Comparison of ENCODE assay signal across 8 mouse cellular contexts in the genomic region with DNA sequence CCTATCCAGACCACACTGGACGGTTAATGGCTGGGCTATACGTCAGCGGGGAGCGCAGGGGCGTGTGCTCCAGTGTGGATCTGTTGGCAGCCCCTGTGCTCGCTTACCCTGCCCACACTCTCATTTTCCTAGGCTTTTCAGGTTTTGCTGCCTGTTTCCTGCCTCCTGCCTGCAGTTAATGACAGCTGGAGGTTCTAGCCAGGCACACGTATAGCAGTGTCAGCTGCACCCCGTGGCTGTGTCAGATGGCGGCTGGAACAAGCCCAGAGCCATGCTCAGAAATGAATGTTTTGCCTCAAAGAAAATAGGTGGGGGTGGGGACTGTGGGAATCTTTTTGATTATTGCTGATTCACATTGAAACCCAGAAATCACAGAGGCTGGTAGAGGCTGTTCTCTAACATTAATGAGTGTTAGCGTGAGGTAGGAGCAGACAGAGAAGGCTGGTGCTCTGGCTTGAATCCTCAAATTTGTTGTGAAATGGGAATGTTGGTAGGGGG.
DNase-seq lines count a peak whose midpoint lies in the region; ATAC-seq lines count a peak whose summit lies in the region.

No protein-coding gene starts in this region.

- peak overlapping the region; percentile 21; the same call in 1 of the 2 replicates for H3K27ac ChIP-seq in lung, embryonic 15.5 days
- H3K27ac ChIP-seq in hindbrain, embryonic 13.5 days: peak overlapping the region; percentile 83
- peak overlapping the region; percentile 65 for H3K27ac ChIP-seq in midbrain, embryonic 15.5 days

- H3K9ac ChIP-seq in lung, embryonic 15.5 days: no peak overlapping the region
- H3K9ac ChIP-seq in hindbrain, embryonic 13.5 days: no peak overlapping the region
- H3K9ac ChIP-seq in midbrain, embryonic 15.5 days: no peak overlapping the region

- 51% methylated on average over 10 of the region's 10 CpGs for WGBS in lung, embryonic 15.5 days
- WGBS in hindbrain, embryonic 13.5 days: 51% methylated on average over 10 of the region's 10 CpGs
- WGBS in midbrain, embryonic 15.5 days: 49% methylated on average over 10 of the region's 10 CpGs

- H3K9me3 ChIP-seq in lung, embryonic 15.5 days: no peaks in the 10 kb centered on the region
- H3K9me3 ChIP-seq in hindbrain, embryonic 13.5 days: no peaks in the 10 kb centered on the region
- no peaks in the 10 kb centered on the region for H3K9me3 ChIP-seq in midbrain, embryonic 15.5 days

- H3K4me1 ChIP-seq in lung, embryonic 15.5 days: peaks cover 28% of the 10 kb centered on the region
- H3K4me1 ChIP-seq in hindbrain, embryonic 13.5 days (replicated peaks): peaks cover 17% of the 10 kb centered on the region
- H3K4me1 ChIP-seq in midbrain, embryonic 15.5 days: no peaks in the 10 kb centered on the region; the same call in 1 of the 2 replicates

- DNase-seq in lung, postnatal 4 days: no peak
- DNase-seq in cerebellum, adult 9-10 months: peak; percentile 89
- no peak for DNase-seq in gastrocnemius, postnatal 4 days (ENCODE audit: low spot score in 2 of 2)
- DNase-seq in adipocyte (ENCODE audit: low spot score): no peak
- DNase-seq in lung, adult 18-20 months: no peak

- H3K27me3 ChIP-seq in lung, embryonic 15.5 days: no peaks in the 10 kb centered on the region
- no peaks in the 10 kb centered on the region for H3K27me3 ChIP-seq in hindbrain, embryonic 13.5 days
- H3K27me3 ChIP-seq in midbrain, embryonic 15.5 days (replicated peaks): no peaks in the 10 kb centered on the region

- ATAC-seq in lung, embryonic 15.5 days (ENCODE audit: borderline replicate concordance, extremely low read depth, low FRiP score, low TSS enrichment): peak; percentile 51; the same call in 1 of the 2 replicates
- ATAC-seq in hindbrain, embryonic 13.5 days (ENCODE audit: low FRiP score): peak; percentile 78
- peak; percentile 75 for ATAC-seq in midbrain, embryonic 15.5 days (replicated peaks)

- H3K4me3 ChIP-seq in lung, embryonic 15.5 days: no peak overlapping the region
- H3K4me3 ChIP-seq in hindbrain, embryonic 13.5 days: no peak overlapping the region
- no peak overlapping the region for H3K4me3 ChIP-seq in midbrain, embryonic 15.5 days

- H3K4me2 ChIP-seq in lung, embryonic 15.5 days: no peak overlapping the region
- peak overlapping the region; percentile 17 for H3K4me2 ChIP-seq in hindbrain, embryonic 13.5 days
- no peak overlapping the region for H3K4me2 ChIP-seq in midbrain, embryonic 15.5 days

- H3K36me3 ChIP-seq in lung, embryonic 15.5 days: no peaks in the 10 kb centered on the region
- H3K36me3 ChIP-seq in hindbrain, embryonic 13.5 days: no peaks in the 10 kb centered on the region
- H3K36me3 ChIP-seq in midbrain, embryonic 15.5 days (replicated peaks): no peaks in the 10 kb centered on the region

Comparison
In these comparisons a context has a peak if more than half of its experiments do, and no peak if none do; other contexts are left out.
1. H3K27ac ChIP-seq: peak in every context shown above with its lines; median percentile 83 in hindbrain, embryonic 13.5 days; 65 in midbrain, embryonic 15.5 days; 21 in lung, embryonic 15.5 days.